8 mouse cellular contexts compared by ENCODE assay signal in genomic region chr4:119108495-119109408, GRCm38 (mm10). TPM values are rescaled to one million over a fixed set of nuclear protein-coding genes. Genes with fewer than 3 reads are reported as not detected.
DNase-seq lines count a peak whose midpoint lies in the region; ATAC-seq and TF ChIP-seq lines count a peak whose summit lies in the region.

Slc2a1 (plus strand) TSS chr4:119108711.

- peak; percentile 93 for ATAC-seq in forebrain, embryonic 16.5 days
- ATAC-seq in lung, embryonic 14.5 days (ENCODE audit: insufficient read depth): peak; percentile 95

- DNase-seq in c-Kit-positive CD71-positive TER-119-positive erythroid progenitor cells, embryonic 14.5 days (ENCODE audit: low spot score): peak; percentile 94
- DNase-seq in heart, postnatal 36 days: peak; percentile 84 to 88
- DNase-seq in layer of hippocampus, adult 2 months (ENCODE audit: low spot score in 2 of 2): peak; percentile 91 to 92
- DNase-seq in lung, embryonic 14.5 days: peak; percentile 97
- DNase-seq in thymus, adult 2 months: peak; percentile 89

- peak within 1 kb of the TSS; percentile 83 for H3K4me2 ChIP-seq in forebrain, embryonic 16.5 days (ENCODE audit: low read length)
- H3K4me2 ChIP-seq in lung, embryonic 14.5 days: peak within 1 kb of the TSS; percentile 81

- no peaks in the 10 kb centered on the region for H3K4me1 ChIP-seq in ES-Bruce4 (ENCODE audit: control insufficient read depth, insufficient read depth, low read length)
- H3K4me1 ChIP-seq in forebrain, embryonic 16.5 days (replicated peaks; ENCODE audit: control insufficient read depth, insufficient read depth, low read length): peaks cover 41% of the 10 kb centered on the region
- H3K4me1 ChIP-seq in lung, embryonic 14.5 days (ENCODE audit: insufficient read depth): peaks cover 10% of the 10 kb centered on the region; the same call in 1 of the 2 replicates
- peaks cover 14% of the 10 kb centered on the region for H3K4me1 ChIP-seq in olfactory bulb, adult 2 months (ENCODE audit: control insufficient read depth, insufficient read depth, low read length)
- peaks cover 25% of the 10 kb centered on the region for H3K4me1 ChIP-seq in thymus, adult 2 months (replicated peaks; ENCODE audit: control insufficient read depth, insufficient read depth, low read length)

- peak within 1 kb of the TSS; percentile 84 for H3K9ac ChIP-seq in ES-Bruce4 (ENCODE audit: low read depth, poor library complexity, severe bottlenecking)
- H3K9ac ChIP-seq in forebrain, embryonic 16.5 days (replicated peaks; ENCODE audit: low read depth, low read length): peak within 1 kb of the TSS; percentile 84
- H3K9ac ChIP-seq in lung, embryonic 14.5 days: peak within 1 kb of the TSS; percentile 90

- no peaks in the 10 kb centered on the region for H3K9me3 ChIP-seq in ES-Bruce4 (replicated peaks; ENCODE audit: control insufficient read depth, insufficient read depth, low read length, poor library complexity, severe bottlenecking)
- H3K9me3 ChIP-seq in forebrain, embryonic 16.5 days (ENCODE audit: control insufficient read depth, low read length): no peaks in the 10 kb centered on the region
- H3K9me3 ChIP-seq in lung, embryonic 14.5 days (ENCODE audit: low read depth, low read length): no peaks in the 10 kb centered on the region

- peak; percentile 69 for TF ChIP-seq EP300 in ES-Bruce4 (IDR thresholded peaks at IDR 0.05; ENCODE audit: insufficient read depth, low read depth, low read length)

- under 1% methylated on average over 88 of the region's 88 CpGs for WGBS in forebrain, embryonic 16.5 days
- under 1% methylated on average over 83 of the region's 88 CpGs for WGBS in lung, embryonic 14.5 days
- 1% methylated on average over 88 of the region's 88 CpGs for WGBS in olfactory bulb, adult 2 months
- under 1% methylated on average over 88 of the region's 88 CpGs for WGBS in thymus, adult 2 months

- peak within 1 kb of the TSS; percentile 85 for H3K27ac ChIP-seq in ES-Bruce4 (ENCODE audit: insufficient read depth, low read length)
- peak within 1 kb of the TSS; percentile 90 for H3K27ac ChIP-seq in forebrain, embryonic 16.5 days (ENCODE audit: low read length)
- peak within 1 kb of the TSS; percentile 99 for H3K27ac ChIP-seq in layer of hippocampus, adult 2 months
- H3K27ac ChIP-seq in lung, embryonic 14.5 days (ENCODE audit: low read depth): peak within 1 kb of the TSS; percentile 100
- H3K27ac ChIP-seq in olfactory bulb, adult 2 months (ENCODE audit: insufficient read depth, low read depth, low read length): peak within 1 kb of the TSS; percentile 74
- peak within 1 kb of the TSS; percentile 57 for H3K27ac ChIP-seq in thymus, adult 2 months (ENCODE audit: control insufficient read depth, insufficient read depth, low read length)

- peak within 1 kb of the TSS; percentile 99 for H3K4me3 ChIP-seq in ES-Bruce4 (ENCODE audit: low read depth, low read length)
- H3K4me3 ChIP-seq in forebrain, embryonic 16.5 days (replicated peaks; ENCODE audit: low read length): peak within 1 kb of the TSS; percentile 85
- peak within 1 kb of the TSS; percentile 84 for H3K4me3 ChIP-seq in layer of hippocampus, adult 2 months
- H3K4me3 ChIP-seq in lung, embryonic 14.5 days (ENCODE audit: low read depth, low read length): peak within 1 kb of the TSS; percentile 81
- peak within 1 kb of the TSS; percentile 80 for H3K4me3 ChIP-seq in olfactory bulb, adult 2 months (ENCODE audit: insufficient read depth, low read depth, low read length)
- H3K4me3 ChIP-seq in thymus, adult 2 months (ENCODE audit: control insufficient read depth, insufficient read depth, low read length): peak within 1 kb of the TSS; percentile 71

- TF ChIP-seq CTCF in ES-Bruce4 (IDR thresholded peaks at IDR 0.05; ENCODE audit: low read depth, low read length): peak; percentile 74
- TF ChIP-seq CTCF in layer of hippocampus, adult 2 months (conservative IDR thresholded peaks at IDR 0.05): peak; percentile 76
- TF ChIP-seq CTCF in lung, embryonic 14.5 days (IDR thresholded peaks at IDR 0.05; ENCODE audit: low read depth): peak; percentile 62
- TF ChIP-seq CTCF in olfactory bulb, adult 2 months (IDR thresholded peaks at IDR 0.05; ENCODE audit: insufficient read depth, low read depth, low read length): no peak
- TF ChIP-seq CTCF in thymus, adult 2 months (IDR thresholded peaks at IDR 0.05; ENCODE audit: borderline replicate concordance, control insufficient read depth, extremely low read depth, insufficient read depth, low read length, poor library complexity): no peak

- TF ChIP-seq POLR2A in ES-Bruce4 (IDR thresholded peaks at IDR 0.05; ENCODE audit: insufficient read depth, low read length): peak; percentile 99
- TF ChIP-seq POLR2A in olfactory bulb, adult 2 months (IDR thresholded peaks at IDR 0.05; ENCODE audit: insufficient read depth, low read depth, low read length): peak; percentile 80
- peak; percentile 85 for TF ChIP-seq POLR2A in thymus, adult 2 months (IDR thresholded peaks at IDR 0.05; ENCODE audit: control insufficient read depth, extremely low read depth, insufficient read depth, low read length, poor library complexity)

- no peaks in the 10 kb centered on the region for H3K27me3 ChIP-seq in ES-Bruce4 (ENCODE audit: control insufficient read depth, insufficient read depth, low read length, poor library complexity, severe bottlenecking)
- no peaks in the 10 kb centered on the region for H3K27me3 ChIP-seq in forebrain, embryonic 16.5 days (replicated peaks; ENCODE audit: control insufficient read depth, insufficient read depth, low read length)
- no peaks in the 10 kb centered on the region for H3K27me3 ChIP-seq in lung, embryonic 14.5 days (ENCODE audit: insufficient read depth, low read length)
- H3K27me3 ChIP-seq in thymus, adult 2 months (ENCODE audit: control insufficient read depth, insufficient read depth, low read length): no peaks in the 10 kb centered on the region

- intact Hi-C loops in heart, postnatal 36 days (cut with DNase I): no loop called here

- H3K36me3 ChIP-seq in ES-Bruce4 (ENCODE audit: control insufficient read depth, insufficient read depth, low read length, poor library complexity, severe bottlenecking): peaks cover 13% of the 10 kb centered on the region
- no peaks in the 10 kb centered on the region for H3K36me3 ChIP-seq in forebrain, embryonic 16.5 days (ENCODE audit: control insufficient read depth, insufficient read depth)
- peaks cover 11% of the 10 kb centered on the region; the same call in 1 of the 2 replicates for H3K36me3 ChIP-seq in lung, embryonic 14.5 days (ENCODE audit: insufficient read depth)
- H3K36me3 ChIP-seq in thymus, adult 2 months (ENCODE audit: control insufficient read depth, insufficient read depth, low read length): no peaks in the 10 kb centered on the region

RNA-seq across cellular contexts. Expression of gene Slc2a1, which starts in this region (rescaled TPM):
- 682 and 697 TPM in 2 replicates for polyA plus RNA-seq in ES-Bruce4 (2011; ENCODE audit: insufficient read depth, insufficient read length, low read depth, missing spikeins)
- 88.3 and 103 TPM in 2 replicates for polyA plus RNA-seq in forebrain, embryonic 16.5 days (2015; fragmentation: Nextera tagmentation; extraction: Ambion mirVana)
- 10 to 100 TPM in 1 of 2 experiments, 1 to 10 TPM in 1; 9.5 to 12.7 TPM for total RNA-seq in heart, postnatal 36 days (2021)
- total RNA-seq in layer of hippocampus, adult 2 months (2021): 10 to 100 TPM; 94.5 to 96.4 TPM
- 70.7 and 83.1 TPM in 2 replicates for polyA plus RNA-seq in lung, embryonic 14.5 days (2014; fragmentation: Nextera tagmentation; extraction: Ambion mirVana)
- polyA plus RNA-seq in olfactory bulb, adult 2 months (2012; ENCODE audit: insufficient read depth, insufficient read length, low replicate concordance, missing spikeins): not detected in 2 replicates
- polyA plus RNA-seq in thymus, adult 2 months (2012; rRNA removed): 42.2 and 42.5 TPM in 2 replicates

Comparison
In these comparisons a context has a peak if more than half of its experiments do, and no peak if none do; other contexts are left out.
1. Peak in every context shown above with its lines: DNase-seq, ATAC-seq, H3K4me3 ChIP-seq and H3K27ac ChIP-seq.
2. RNA of gene Slc2a1 (total RNA-seq): 94.5 to 96.4 TPM in layer of hippocampus, adult 2 months; 9.5 to 12.7 TPM in heart, postnatal 36 days; every median in the first group is over 4 times any median in the second.
3. CTCF ChIP-seq: peak in ES-Bruce4 (single experiment), layer of hippocampus, adult 2 months (single experiment) and lung, embryonic 14.5 days (single experiment); none in olfactory bulb, adult 2 months (single experiment) and thymus, adult 2 months (single experiment).